Mouse (Mus musculus): ENCODE data around the gene Arih2.
"Not testable (repeated sequence)": the region's sequence is repeated elsewhere in the genome, so short reads cannot be mapped to it uniquely, and the experiment has no call there.

Gene Arih2

GRCm38 (mm10) chr9:108649561-108650440, 615 bp upstream of the Arih2 start:
- DNase-seq (ENCODE audit: low spot score in 2 of 2) = no peak

GRCm38 (mm10) chr9:108648166-108648565, 1.0 kb downstream of the Arih2 start:
- no peak for DNase-seq (ENCODE audit: low spot score in 2 of 2)

GRCm38 (mm10) chr9:108639825-108640224, 9.4 kb downstream of the Arih2 start:
- no peak for DNase-seq (ENCODE audit: low spot score in 2 of 2)

- DNase-seq (ENCODE audit: low spot score in 2 of 2) = no peak
These were observed 13.8 kb downstream of the Arih2 start for GRCm38 (mm10) chr9:108635415-108635814.

GRCm38 (mm10) chr9:108633846-108634245, 15.3 kb downstream of the Arih2 start:
- DNase-seq (ENCODE audit: low spot score in 2 of 2) = no peak

GRCm38 (mm10) chr9:108632375-108632774, 16.8 kb downstream of the Arih2 start:
- no peak for DNase-seq (ENCODE audit: low spot score in 2 of 2)

- DNase-seq (ENCODE audit: low spot score in 2 of 2) = no peak
These were observed 17.4 kb downstream of the Arih2 start for GRCm38 (mm10) chr9:108631631-108632256.

- no peak for DNase-seq (ENCODE audit: low spot score in 2 of 2)
These were observed 18.5 kb downstream of the Arih2 start for GRCm38 (mm10) chr9:108630683-108631082.

- DNase-seq (ENCODE audit: low spot score in 2 of 2) = no peak
These were observed 21.0 kb downstream of the Arih2 start for GRCm38 (mm10) chr9:108628141-108628540.

- DNase-seq (ENCODE audit: low spot score in 2 of 2) = no peak
These were observed 22.7 kb downstream of the Arih2 start for GRCm38 (mm10) chr9:108626498-108626897.

GRCm38 (mm10) chr9:108617301-108617700, 31.9 kb downstream of the Arih2 start:
- no peak for DNase-seq (ENCODE audit: low spot score in 2 of 2)

GRCm38 (mm10) chr9:108611488-108611887, 37.7 kb downstream of the Arih2 start:
- no peak for DNase-seq (ENCODE audit: low spot score in 2 of 2)

GRCm38 (mm10) chr9:108608889-108609288, 40.3 kb downstream of the Arih2 start:
- no peak for DNase-seq (ENCODE audit: low spot score in 2 of 2)

- DNase-seq (ENCODE audit: low spot score in 2 of 2) = not testable (repeated sequence)
These were observed 41.3 kb downstream of the Arih2 start for GRCm38 (mm10) chr9:108607929-108608328.

GRCm38 (mm10) chr9:108601986-108602385, 47.2 kb downstream of the Arih2 start:
- DNase-seq (ENCODE audit: low spot score in 2 of 2) = no peak

GRCm38 (mm10) chr9:108600011-108600410, 49.2 kb downstream of the Arih2 start:
- no peak for DNase-seq (ENCODE audit: low spot score in 2 of 2)

GRCm38 (mm10) chr9:108599021-108599566, 50.1 kb downstream of the Arih2 start:
- DNase-seq (ENCODE audit: low spot score in 2 of 2) = no peak

GRCm38 (mm10) chr9:108596998-108597764, 52.0 kb downstream of the Arih2 start, which contains the start of gene P4htm:
TSS of gene P4htm (minus strand) at chr9:108597667.
- DNase-seq (ENCODE audit: low spot score in 2 of 2) = peak; percentile 23 to 48

GRCm38 (mm10) chr9:108594354-108594753, 54.8 kb downstream of the Arih2 start:
- DNase-seq (ENCODE audit: low spot score in 2 of 2) = no peak

GRCm38 (mm10) chr9:108591462-108591861, 57.7 kb downstream of the Arih2 start:
- no peak for DNase-seq (ENCODE audit: low spot score in 2 of 2)

GRCm38 (mm10) chr9:108589229-108589628, 60.0 kb downstream of the Arih2 start:
- peak in 1 of 2 experiments; percentile 40 for DNase-seq (ENCODE audit: low spot score in 2 of 2)

Data from thymus, postnatal 10 days (tissue).